Mouse (Mus musculus): ENCODE data around the gene Lyrm9. TPM values are rescaled to one million over a fixed set of nuclear protein-coding genes. Genes with fewer than 3 reads are reported as not detected.

Lyrm9 gene
- polyA plus RNA-seq, 1 experiment from 2014 or later = 20.7 TPM

DNA sequence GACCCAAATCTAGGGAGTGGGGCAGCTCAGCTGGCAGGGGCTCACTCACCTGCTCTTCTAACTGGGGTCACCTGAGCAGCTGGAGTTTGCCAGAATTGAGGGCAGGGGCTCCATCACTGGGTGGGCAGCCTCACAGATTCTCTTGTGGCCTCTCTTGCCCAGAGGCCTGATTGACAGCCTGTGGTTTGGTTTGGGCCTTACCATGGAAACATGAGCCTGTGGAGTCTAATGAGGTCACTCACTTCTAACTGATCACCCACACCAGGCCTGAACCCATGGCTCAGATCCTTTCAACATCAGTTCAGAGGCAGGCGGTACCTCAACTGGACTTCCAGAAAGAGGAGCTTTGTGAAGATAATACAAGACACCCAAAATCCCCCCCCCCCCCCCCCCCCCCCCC is 60.3 kb downstream of the Lyrm9 start:
- no peak for ATAC-seq
- no peaks in the 10 kb centered on the region for H3K27me3 ChIP-seq (replicated peaks; ENCODE audit: control insufficient read depth, insufficient read depth, low read length)
- H3K36me3 ChIP-seq (ENCODE audit: control insufficient read depth, insufficient read depth, low read length) = no peaks in the 10 kb centered on the region
- H3K4me3 ChIP-seq (ENCODE audit: low read length) = no peak overlapping the region
- no peak overlapping the region for H3K9ac ChIP-seq (ENCODE audit: low read depth, low read length)
- no peaks in the 10 kb centered on the region for H3K9me3 ChIP-seq (ENCODE audit: control insufficient read depth, low read length)
- H3K4me1 ChIP-seq (ENCODE audit: control insufficient read depth, insufficient read depth, low read length) = no peaks in the 10 kb centered on the region
- H3K27ac ChIP-seq (ENCODE audit: low read length) = no peak overlapping the region
- no peak overlapping the region for H3K4me2 ChIP-seq (ENCODE audit: low read depth, low read length)
- WGBS = 86% methylated on average over 1 of the region's 1 CpGs

DNA sequence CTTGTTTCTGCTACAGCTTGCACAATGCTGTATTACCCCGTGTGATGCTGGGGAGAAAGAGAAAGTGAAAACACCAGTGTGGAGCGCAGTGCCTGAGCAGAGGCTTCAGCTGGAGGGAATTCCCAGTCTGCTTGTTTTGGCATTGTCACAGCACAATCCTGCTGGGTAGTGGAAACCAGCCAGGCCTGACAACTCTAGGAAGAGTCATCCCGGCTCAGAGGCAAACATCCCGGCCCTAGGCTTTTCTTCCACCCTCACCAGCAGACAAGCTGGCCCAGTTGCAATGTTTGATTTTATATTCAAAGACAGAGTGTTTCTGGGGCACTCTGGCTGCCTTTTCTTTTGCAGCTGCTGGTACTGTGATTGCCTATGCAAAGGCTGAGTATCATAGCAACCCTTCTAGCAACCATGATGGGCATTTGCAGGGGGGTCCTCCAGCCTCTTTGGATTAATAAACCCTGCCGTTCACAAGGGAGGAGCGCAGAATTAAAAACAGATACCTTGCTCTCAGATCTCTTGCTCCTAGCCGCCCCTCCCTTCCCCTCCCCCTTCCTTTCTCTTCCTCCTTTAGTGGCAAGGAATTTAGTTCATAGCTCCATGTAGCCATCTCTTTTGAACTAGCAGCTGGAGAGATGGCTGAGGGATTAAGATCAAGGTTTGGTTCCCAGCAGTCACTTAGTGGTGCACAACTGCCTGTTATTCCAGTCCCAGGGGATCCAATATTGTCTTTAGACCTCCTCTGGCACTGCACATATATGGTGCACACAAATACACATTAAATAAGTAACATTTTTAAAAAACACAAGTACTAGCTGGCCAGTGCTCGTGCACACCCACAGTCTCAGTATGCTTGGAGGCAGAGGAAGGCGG is 61.0 kb downstream of the Lyrm9 start:
- H3K4me1 ChIP-seq (ENCODE audit: control insufficient read depth, insufficient read depth, low read length) = no peaks in the 10 kb centered on the region
- no peak overlapping the region for H3K27ac ChIP-seq (ENCODE audit: low read length)
- 0 out of 2 replicates have a peak, but pooled peaks have one; percentile 63 for ATAC-seq
- H3K9me3 ChIP-seq (ENCODE audit: control insufficient read depth, low read length) = no peaks in the 10 kb centered on the region
- no peak overlapping the region for H3K4me3 ChIP-seq (ENCODE audit: low read length)
- H3K9ac ChIP-seq (ENCODE audit: low read depth, low read length) = no peak overlapping the region
- WGBS = 45% methylated on average over 9 of the region's 9 CpGs
- H3K27me3 ChIP-seq (replicated peaks; ENCODE audit: control insufficient read depth, insufficient read depth, low read length) = no peaks in the 10 kb centered on the region
- no peak overlapping the region for H3K4me2 ChIP-seq (ENCODE audit: low read depth, low read length)
- no peaks in the 10 kb centered on the region for H3K36me3 ChIP-seq (ENCODE audit: control insufficient read depth, insufficient read depth, low read length)

GRCm38 (mm10) chr11:78889156-78889555 is 62.8 kb downstream of the Lyrm9 start:
- ATAC-seq = no peak
- Histone ChIP-seq H3K9me3 (ENCODE audit: control insufficient read depth, low read length) (no peaks in the 10 kb centered on the region), H3K27me3 (replicated peaks; ENCODE audit: control insufficient read depth, insufficient read depth, low read length) (no peaks in the 10 kb centered on the region), H3K4me3 (ENCODE audit: low read length) (no peak overlapping the region), H3K27ac (ENCODE audit: low read length) (no peak overlapping the region), H3K4me1 (ENCODE audit: control insufficient read depth, insufficient read depth, low read length) (no peaks in the 10 kb centered on the region), H3K4me2 (ENCODE audit: low read depth, low read length) (no peak overlapping the region), H3K36me3 (ENCODE audit: control insufficient read depth, insufficient read depth, low read length) (no peaks in the 10 kb centered on the region), H3K9ac (ENCODE audit: low read depth, low read length) (no peak overlapping the region)
- WGBS = 87% methylated on average over 4 of the region's 4 CpGs

Other genes with a start within 250 kb of the Lyrm9 start
- 8.4 and 8.8 TPM in 2 replicates for gene Nlk, start 129.2 kb upstream of the Lyrm9 start, polyA plus RNA-seq (2015; fragmentation: Nextera tagmentation; extraction: Ambion mirVana)
- 35.9 and 38.5 TPM in 2 replicates for gene Ccnq, start 74.9 kb upstream of the Lyrm9 start, polyA plus RNA-seq (2015; fragmentation: Nextera tagmentation; extraction: Ambion mirVana)
- gene Nos2, start 94.2 kb downstream of the Lyrm9 start, polyA plus RNA-seq (2015; fragmentation: Nextera tagmentation; extraction: Ambion mirVana) = 1.1 and 1.4 TPM in 2 replicates
- gene Lgals9, start 158.4 kb downstream of the Lyrm9 start, polyA plus RNA-seq (2015; fragmentation: Nextera tagmentation; extraction: Ambion mirVana) = 96.1 and 111 TPM in 2 replicates

Data from intestine, embryonic 16.5 days (tissue).